Comparison of ENCODE assay signal across 8 mouse cellular contexts in genomic region chr5:67427443-67428360, GRCm38 (mm10). TPM values are rescaled to one million over a fixed set of nuclear protein-coding genes. Genes with fewer than 3 reads are reported as not detected.
DNase-seq lines count a peak whose midpoint lies in the region; ATAC-seq lines count a peak whose summit lies in the region.

Gene Bend4 (minus strand): TSS chr5:67428310.

- H3K9me3 ChIP-seq in intestine, embryonic 16.5 days (ENCODE audit: control insufficient read depth, low read length) = no peaks in the 10 kb centered on the region
- H3K9me3 ChIP-seq in midbrain, embryonic 10.5 days (replicated peaks) = no peaks in the 10 kb centered on the region

- WGBS in intestine, embryonic 16.5 days = 2% methylated on average over 70 of the region's 90 CpGs
- 1% methylated on average over 81 of the region's 90 CpGs for WGBS in midbrain, embryonic 10.5 days

- peaks cover 10% of the 10 kb centered on the region for H3K27me3 ChIP-seq in intestine, embryonic 16.5 days (replicated peaks; ENCODE audit: control insufficient read depth, insufficient read depth, low read length)
- peaks cover 36% of the 10 kb centered on the region for H3K27me3 ChIP-seq in midbrain, embryonic 10.5 days (ENCODE audit: low read depth, poor library complexity, severe bottlenecking)

- peak; percentile 48 to 53 for DNase-seq in adrenal gland, adult 18-20 months (ENCODE audit: low spot score in 2 of 2)
- DNase-seq in gastrocnemius, postnatal 36 days = peak; percentile 38 to 57
- peak; percentile 91 for DNase-seq in left cerebral cortex, postnatal 4 days
- peak; percentile 92 for DNase-seq in midbrain, embryonic 10.5 days (ENCODE audit: low spot score)
- DNase-seq in skeletal muscle tissue, adult 2 months (ENCODE audit: low read depth, low spot score) = peak; percentile 10
- DNase-seq in adipocyte (ENCODE audit: low spot score) = no peak

- intact Hi-C loops in gastrocnemius, postnatal 36 days (cut with DNase I) = no loop called here
- intact Hi-C loops in left cerebral cortex, postnatal 4 days (cut with DNase I) = no loop called here

- peaks cover 10% of the 10 kb centered on the region; the same call in 1 of the 2 replicates for H3K4me1 ChIP-seq in intestine, embryonic 16.5 days (ENCODE audit: control insufficient read depth, insufficient read depth, low read length)
- peaks cover 37% of the 10 kb centered on the region for H3K4me1 ChIP-seq in midbrain, embryonic 10.5 days

- no peaks in the 10 kb centered on the region for H3K36me3 ChIP-seq in intestine, embryonic 16.5 days (ENCODE audit: control insufficient read depth, insufficient read depth, low read length)
- H3K36me3 ChIP-seq in midbrain, embryonic 10.5 days = no peaks in the 10 kb centered on the region

- peak; percentile 79 for ATAC-seq in common myeloid progenitor, adult 5-6 weeks (replicated peaks; ENCODE audit: low read depth, poor library complexity, severe bottlenecking)
- peak; percentile 80 for ATAC-seq in intestine, embryonic 16.5 days

- H3K4me3 ChIP-seq in intestine, embryonic 16.5 days (ENCODE audit: low read length) = peak within 1 kb of the TSS; percentile 73
- peak within 1 kb of the TSS; percentile 74 for H3K4me3 ChIP-seq in midbrain, embryonic 10.5 days

- peak within 1 kb of the TSS; percentile 73 for H3K9ac ChIP-seq in intestine, embryonic 16.5 days (ENCODE audit: low read depth, low read length)

- peak within 1 kb of the TSS; percentile 91 for H3K4me2 ChIP-seq in intestine, embryonic 16.5 days (ENCODE audit: low read depth, low read length)

- no peak within 1 kb of the TSS for H3K27ac ChIP-seq in intestine, embryonic 16.5 days (ENCODE audit: low read length)
- H3K27ac ChIP-seq in midbrain, embryonic 10.5 days (replicated peaks) = peak within 1 kb of the TSS; percentile 88

RNA-seq across cellular contexts. Expression of gene Bend4, which starts in this region (rescaled TPM):
- total RNA-seq in adrenal gland, adult 18-20 months (2021) = under 1 TPM; 0.73 to 0.93 TPM
- total RNA-seq in common myeloid progenitor, adult 5-6 weeks (2017) = 5.0 and 5.5 TPM in 2 replicates
- total RNA-seq in gastrocnemius, postnatal 36 days (2021) = under 1 TPM; 0.15 to 0.33 TPM
- 3.0 and 4.0 TPM in 2 replicates for polyA plus RNA-seq in intestine, embryonic 16.5 days (2015; fragmentation: Nextera tagmentation; extraction: Ambion mirVana)
- total RNA-seq in left cerebral cortex, postnatal 4 days (2021) = 10 to 100 TPM; 14.0 to 14.8 TPM
- 12.1 and 13.0 TPM in 2 replicates for polyA plus RNA-seq in midbrain, embryonic 10.5 days (2016; fragmentation: Nextera tagmentation; extraction: Ambion mirVana)

Comparison
In these comparisons a context has a peak if more than half of its experiments do, and no peak if none do; other contexts are left out.
1. Peak in DNase-seq in adrenal gland, adult 18-20 months; RNA of the gene not detected or under 1 TPM.
2. Peak in DNase-seq in gastrocnemius, postnatal 36 days; RNA of the gene not detected or under 1 TPM.